Mouse (Mus musculus): ENCODE data around the gene Ptprg.

The Ptprg gene

GRCm38 (mm10) chr14:12069707-12070106 is 516.4 kb downstream of the Ptprg start:
- DNase-seq, result no peak

GRCm38 (mm10) chr14:12070361-12070760 is 517.0 kb downstream of the Ptprg start:
- DNase-seq, result no peak

- DNase-seq, result no peak
These were observed 517.6 kb downstream of the Ptprg start for GRCm38 (mm10) chr14:12070856-12071465.

- no peak for DNase-seq
These were observed 518.9 kb downstream of the Ptprg start for GRCm38 (mm10) chr14:12072026-12072861.

- DNase-seq, result no peak
These were observed 520.2 kb downstream of the Ptprg start for GRCm38 (mm10) chr14:12073408-12074107.

- DNase-seq, result peak; percentile 53
These were observed 523.9 kb downstream of the Ptprg start for GRCm38 (mm10) chr14:12077193-12077592.

- no peak for DNase-seq
These were observed 525.9 kb downstream of the Ptprg start for GRCm38 (mm10) chr14:12079250-12079649.

GRCm38 (mm10) chr14:12079833-12080401 is 526.6 kb downstream of the Ptprg start:
- DNase-seq, result no peak

GRCm38 (mm10) chr14:12082131-12082921 is 529.0 kb downstream of the Ptprg start:
- DNase-seq, result no peak

- no peak for DNase-seq
These were observed 530.7 kb downstream of the Ptprg start for GRCm38 (mm10) chr14:12084076-12084475.

GRCm38 (mm10) chr14:12085078-12085477 is 531.7 kb downstream of the Ptprg start:
- DNase-seq, result peak; percentile 51

- DNase-seq, result no peak
These were observed 532.8 kb downstream of the Ptprg start for GRCm38 (mm10) chr14:12086167-12086566.

GRCm38 (mm10) chr14:12089954-12090353 is 536.6 kb downstream of the Ptprg start:
- no peak for DNase-seq

GRCm38 (mm10) chr14:12091730-12092129 is 538.4 kb downstream of the Ptprg start:
- no peak for DNase-seq

GRCm38 (mm10) chr14:12099390-12100333 is 546.3 kb downstream of the Ptprg start:
- no peak for DNase-seq

GRCm38 (mm10) chr14:12102389-12103325 is 549.3 kb downstream of the Ptprg start:
- DNase-seq, result no peak

- DNase-seq, result no peak
These were observed 551.2 kb downstream of the Ptprg start for GRCm38 (mm10) chr14:12104297-12105155.

- DNase-seq, result no peak
These were observed 551.8 kb downstream of the Ptprg start for GRCm38 (mm10) chr14:12105156-12105430.

GRCm38 (mm10) chr14:12105593-12105992 is 552.3 kb downstream of the Ptprg start:
- DNase-seq, result no peak
